Mouse (Mus musculus): ENCODE measurements around the gene Fndc9.

The Fndc9 gene

DNA sequence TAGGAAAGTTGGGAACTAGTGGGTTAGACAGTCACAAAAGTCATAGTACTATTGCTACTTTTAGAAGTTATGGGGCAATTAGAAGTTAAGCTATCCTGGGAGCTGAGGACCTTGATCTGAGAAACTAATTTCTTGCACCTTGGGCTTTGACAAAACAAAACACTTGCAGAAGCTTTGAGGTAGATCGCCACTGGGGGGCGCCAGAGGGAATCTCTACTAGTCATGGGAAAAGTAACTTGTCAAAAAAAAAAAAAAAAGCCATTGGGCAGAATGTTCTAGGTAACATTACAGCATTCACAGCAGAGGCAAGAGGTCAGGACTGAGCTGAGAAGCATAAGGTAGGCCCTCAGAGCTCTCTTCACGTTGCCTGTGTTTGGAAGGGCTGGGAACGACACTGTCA lies 1.6 kb downstream of the Fndc9 start:
- peak; percentile 88 for DNase-seq

DNA sequence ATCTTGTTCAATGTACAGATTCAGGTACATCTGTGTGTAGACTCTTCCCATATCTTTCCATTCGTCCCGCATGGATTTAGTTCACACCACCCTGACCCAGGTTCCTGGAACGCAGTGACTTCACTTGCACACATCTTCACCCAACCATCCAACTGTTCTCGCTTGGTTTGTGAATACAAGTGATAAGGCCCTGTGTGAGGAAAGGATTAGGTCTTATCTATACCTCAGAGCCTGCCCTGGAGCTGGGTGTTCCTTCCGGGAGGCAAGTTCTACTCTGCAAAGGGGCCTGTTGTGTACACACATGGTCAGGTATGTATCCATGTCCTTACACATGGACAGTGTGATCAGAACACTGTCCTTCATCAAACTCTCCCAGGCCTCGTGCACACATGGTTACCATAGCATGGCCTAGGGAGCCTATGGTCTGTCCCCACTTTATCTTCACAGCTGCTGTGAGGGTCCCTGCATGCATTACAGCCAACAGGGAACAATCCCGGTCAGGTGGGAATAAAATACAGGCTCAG lies 5.9 kb downstream of the Fndc9 start:
- peak; percentile 77 for DNase-seq

DNA sequence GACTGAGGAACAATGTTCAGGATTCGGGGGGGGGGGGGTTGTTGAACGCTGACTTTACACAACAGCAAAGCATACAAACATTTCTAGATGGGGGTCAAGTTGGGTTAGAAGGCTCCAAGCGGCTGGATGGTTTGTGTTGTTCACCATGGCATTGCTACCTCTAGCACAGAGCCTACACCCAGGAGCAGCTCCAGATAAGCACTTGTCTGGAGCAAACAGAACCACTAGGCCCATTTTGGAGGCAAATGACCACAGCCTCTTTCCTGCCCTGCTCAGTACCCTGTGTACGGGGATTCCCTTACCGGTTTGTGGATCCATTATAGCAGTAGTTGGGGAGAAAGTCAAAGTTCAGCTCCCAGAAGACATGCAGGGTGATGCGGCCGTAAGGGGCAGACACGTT lies 6.7 kb downstream of the Fndc9 start:
- peak; percentile 36 for DNase-seq

DNA sequence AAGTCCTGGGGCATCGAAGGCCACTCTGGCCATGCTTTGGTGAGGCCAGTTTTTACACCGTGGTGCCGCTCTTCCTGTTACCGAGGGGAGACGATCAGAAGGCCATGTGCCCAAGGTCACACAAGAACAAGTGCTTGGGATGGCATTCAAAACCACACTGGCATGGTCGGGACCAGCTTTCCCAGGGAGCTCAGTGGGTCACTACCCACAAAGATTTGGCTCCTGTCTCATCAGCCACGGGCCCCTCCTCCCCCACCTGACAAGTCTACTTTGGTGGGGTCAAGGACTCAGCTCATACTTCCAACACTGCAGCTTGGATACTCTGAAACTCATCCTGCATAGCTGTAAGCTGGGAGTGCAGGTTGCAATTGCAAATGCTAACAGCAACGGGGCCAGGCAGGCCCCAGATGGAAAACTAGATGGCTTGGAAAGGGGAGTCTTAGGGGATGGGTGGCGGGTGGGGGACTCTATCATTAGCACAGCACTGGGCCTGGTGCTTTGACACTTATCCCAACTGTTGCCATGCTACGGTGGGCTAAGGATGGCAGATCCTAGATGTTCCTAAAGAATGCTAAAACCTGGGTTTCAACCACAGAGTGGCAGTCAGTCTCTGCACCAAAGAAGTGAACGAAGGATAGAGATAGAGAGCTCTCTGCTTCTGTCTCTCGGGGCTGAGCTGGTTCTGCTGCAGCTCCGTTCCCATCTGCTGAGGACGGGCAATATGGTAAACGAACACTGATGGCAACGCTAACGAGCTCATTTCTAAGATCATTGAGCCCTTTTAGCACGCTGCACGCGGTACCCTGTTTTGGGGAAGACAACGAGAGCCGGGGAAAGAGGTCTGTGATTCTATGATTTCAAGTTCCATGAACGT lies 9.6 kb downstream of the Fndc9 start:
- DNase-seq: no peak

DNA sequence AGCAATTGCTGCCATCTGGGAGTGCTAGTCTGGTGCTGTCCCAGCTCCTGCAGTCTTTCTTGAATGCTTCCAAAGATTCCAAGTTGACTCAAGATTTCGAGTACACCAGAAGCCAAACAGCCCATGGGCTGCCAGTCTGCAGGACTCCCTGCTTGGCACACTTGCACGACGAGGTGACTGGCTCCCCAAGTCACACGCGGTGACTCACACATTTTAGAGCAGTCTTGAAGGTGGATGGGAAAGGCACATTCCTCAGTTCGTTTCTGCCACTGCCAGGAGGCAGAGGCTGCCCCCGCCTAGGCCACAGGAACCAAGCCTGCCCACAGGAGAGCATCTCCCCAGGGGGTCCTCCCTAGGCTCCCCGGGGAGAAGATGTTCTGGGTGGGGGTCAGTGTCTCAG lies 10.6 kb downstream of the Fndc9 start:
- no peak for DNase-seq

DNA sequence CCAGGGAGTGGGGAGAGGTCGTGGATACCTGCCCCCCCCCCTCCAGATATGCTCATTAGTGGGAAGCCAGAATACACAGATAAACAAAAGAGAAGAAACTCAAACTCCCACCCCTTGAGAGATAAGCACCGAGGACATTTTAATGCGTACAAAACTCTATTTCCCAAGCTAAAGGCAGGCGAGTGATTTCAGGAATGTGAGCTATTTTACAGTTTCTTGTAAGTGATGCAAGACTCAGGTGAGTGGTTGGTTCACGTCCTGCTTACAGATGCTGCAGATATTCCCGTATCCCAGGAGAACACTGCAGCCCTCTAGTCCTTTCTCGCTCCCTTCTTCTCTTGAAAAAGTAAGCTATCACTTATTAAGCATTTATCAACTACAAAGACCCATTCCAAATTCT lies 11.1 kb downstream of the Fndc9 start:
- no peak for DNase-seq

DNA sequence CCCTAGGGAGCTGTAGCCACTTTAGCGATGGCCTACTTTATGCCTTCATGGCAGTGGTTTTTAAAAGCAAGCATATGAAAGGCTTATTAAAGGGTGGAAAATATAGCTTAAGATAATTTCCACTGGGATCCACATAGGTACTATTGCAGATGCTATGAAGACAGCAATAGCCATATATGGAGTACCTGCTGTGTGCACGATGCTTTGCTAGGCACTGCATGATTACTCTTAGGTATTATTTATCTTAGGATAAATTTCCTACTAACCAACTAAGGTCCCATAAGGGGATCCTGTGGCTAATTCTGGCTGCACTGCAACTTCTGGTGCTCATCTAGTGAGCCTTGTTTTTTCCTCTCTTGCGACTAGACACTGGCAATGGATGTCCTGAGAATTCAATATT lies 13.0 kb downstream of the Fndc9 start:
- no peak for DNase-seq

DNA sequence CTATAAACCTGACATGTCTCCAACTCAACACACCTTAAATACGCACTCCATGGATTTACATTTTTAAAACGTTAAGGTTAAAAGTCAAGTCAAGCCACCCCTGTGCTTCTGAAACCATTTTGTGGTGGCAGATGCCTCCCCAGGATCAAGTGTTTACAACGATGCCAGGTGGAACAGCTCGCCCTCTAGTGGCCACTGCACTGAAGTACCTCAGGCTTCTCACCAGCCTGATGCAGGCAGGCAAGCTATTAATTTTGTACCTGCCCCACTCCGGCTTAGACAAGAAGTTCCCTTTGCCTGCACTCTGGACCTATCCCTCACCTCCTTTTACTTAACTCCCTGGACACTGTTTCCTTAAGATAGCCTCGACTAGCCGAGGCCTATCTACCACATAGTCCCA lies 16.7 kb downstream of the Fndc9 start:
- peak; percentile 79 for DNase-seq

DNA sequence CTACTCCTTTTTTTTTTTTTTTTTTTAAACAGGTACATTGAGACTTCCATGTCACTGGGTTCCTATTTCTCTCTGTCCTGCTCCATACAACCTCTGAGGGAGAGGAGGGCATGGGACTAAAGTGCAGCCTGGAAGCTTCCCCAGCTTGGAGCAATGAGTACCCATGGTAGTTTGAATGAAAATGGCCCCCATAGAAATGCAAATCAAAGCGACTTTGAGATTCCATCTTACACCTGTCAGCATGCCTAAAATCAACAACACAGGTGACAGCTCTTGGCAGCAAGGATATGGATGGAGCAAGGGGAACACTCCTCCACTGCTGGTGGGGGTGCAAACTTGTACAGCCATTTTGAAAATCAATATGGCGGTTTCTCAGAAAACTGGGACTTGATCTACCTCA lies 20.0 kb downstream of the Fndc9 start:
- DNase-seq: no peak

DNA sequence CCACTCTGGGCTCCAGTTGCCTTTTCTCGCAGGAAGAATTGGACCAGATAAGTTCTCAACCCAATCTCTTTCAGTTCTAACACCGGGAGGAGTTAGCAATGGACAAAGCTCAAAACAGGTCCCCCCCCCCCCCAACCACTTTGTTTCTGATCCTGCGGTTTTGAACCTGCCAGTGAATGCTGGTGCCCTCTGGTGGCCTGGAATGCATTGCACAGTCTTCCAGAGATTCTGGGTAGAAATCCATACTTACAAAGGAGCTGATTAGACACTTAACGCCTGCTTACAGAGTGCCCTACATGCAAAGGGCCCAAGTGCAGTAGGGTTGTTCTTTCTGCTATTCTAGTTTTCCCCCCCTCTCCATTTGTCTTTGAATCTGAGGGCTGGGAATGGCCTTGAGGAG lies 22.9 kb downstream of the Fndc9 start:
- peak; percentile 19 for DNase-seq

DNA sequence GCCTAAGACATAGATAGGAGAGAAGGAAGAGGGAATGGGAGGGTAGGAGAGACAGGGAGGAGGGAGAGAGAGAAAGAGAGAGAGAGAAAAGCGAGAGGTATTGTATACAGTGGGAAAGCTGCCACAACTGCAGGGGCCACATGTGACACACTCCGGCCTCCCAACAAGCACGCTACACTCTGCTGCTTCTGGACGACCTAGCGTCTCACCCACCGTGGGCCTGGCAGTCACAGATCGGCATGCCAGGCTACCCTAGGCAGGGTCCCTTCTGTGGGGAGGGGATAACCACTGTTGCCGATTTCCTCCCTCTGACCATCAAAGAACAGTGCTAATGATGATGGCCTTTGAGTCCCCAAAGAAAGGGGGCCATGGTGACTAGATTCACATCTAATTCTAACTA lies 23.4 kb downstream of the Fndc9 start:
- DNase-seq: no peak

DNA sequence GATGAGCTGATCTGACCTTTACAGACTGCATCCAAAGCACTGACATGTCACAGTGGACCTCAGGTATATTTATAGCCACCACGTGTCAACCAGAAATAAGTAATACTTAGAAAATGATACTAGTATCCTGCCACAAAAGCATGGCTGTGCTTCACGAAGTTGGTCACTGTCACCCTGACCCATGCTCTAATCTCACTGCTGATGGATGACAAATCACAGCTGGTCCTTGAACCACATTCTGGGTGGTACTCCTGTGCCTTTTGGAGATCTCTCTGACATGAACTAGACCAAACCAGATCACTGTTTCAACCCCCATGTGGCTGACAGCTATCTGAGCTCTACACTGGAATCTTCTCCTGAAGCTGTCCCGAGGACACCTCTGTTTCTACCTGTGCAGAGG lies 27.5 kb downstream of the Fndc9 start:
- DNase-seq: no peak

DNA sequence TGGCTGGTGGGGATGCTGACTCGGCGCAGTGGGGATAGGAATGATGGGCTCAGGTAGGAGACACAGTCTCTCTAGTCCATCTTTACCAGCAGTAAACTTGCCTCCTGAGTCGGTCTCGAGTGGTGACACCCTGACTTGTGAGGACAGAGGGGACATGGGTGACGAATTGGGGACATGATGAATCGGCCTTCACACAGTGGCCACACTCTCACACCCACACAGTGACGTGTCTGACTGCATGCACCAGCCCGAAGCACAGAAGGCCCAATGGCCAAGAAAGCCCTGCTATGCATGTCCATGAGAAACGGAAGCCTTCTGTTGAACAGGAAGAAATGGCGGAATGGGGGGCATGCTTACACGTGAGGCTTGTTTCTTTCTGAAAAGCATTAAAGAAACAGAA lies 28.0 kb downstream of the Fndc9 start:
- no peak for DNase-seq

DNA sequence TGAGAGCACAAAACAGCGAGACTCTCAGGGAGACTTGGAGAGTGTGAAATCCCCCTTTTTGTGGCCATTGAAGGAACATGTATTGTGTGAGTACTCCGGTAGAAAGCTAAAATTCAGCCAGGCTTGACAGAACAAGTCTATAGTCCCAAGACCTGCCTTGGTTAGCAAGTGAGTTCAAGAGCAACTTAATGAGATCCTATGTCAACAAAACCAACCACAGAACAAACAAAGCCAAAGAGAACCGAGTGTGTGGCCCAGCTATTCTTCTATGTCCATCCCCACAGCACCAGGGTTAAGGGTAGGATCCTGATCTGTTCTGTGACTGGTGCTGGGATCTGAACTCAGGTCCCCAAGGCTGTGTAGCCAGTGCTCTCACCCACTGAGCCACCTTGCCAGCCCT lies 29.3 kb downstream of the Fndc9 start:
- DNase-seq: no peak

DNA sequence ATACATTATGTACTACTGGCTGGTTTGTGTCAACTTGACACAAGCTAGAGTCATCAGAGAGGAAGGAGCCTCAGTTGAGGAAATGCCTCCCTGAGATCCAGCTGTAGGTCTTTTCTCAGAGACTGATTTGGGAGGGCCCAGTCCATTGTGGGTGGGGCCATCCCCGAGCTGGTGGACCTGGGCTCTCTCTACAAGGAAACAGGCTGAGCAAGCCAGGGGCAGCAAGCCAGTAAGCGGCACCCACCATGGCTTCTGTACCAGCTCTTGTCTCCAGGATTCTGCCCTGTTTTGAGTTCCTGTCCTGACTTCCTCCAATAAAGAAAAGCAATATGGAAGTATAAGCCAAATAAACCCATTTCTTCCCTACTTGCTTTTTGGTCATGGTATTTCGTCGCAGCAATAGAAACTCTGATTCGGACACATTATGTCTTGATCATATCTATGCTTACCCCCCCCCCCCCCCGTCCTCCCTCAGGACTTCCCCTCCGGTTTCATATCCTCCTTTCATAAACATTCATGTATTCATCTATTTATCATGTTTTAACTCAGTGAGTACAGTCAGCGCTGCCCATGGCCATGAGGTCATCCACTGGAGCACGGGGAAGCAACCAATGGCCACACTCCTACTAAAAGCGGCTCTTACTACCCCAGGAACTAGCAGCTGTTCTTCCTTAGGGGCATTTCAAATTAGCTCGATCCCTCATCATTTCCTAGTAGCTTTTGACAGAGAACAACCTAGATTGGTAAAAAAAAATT lies 29.9 kb downstream of the Fndc9 start:
- DNase-seq: no peak

DNA sequence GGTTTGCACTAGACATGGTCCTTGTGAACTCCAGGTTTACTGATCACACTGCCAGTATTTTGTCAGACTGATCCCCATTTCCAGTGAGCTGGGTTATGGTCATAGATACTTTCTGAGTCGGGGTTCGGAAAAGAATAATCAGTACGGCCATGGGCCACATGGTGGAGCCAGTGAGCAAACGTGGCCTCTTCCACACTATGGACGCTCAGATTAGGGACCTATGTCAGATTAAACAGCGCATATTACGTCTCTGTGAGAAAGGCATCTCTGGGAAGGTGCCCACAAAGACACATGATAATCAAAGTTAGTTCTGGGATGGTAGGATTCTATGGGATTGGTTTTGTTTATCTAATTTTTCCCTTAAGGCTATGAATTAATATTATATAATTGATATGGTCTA lies 33.7 kb downstream of the Fndc9 start:
- DNase-seq: peak; percentile 50

DNA sequence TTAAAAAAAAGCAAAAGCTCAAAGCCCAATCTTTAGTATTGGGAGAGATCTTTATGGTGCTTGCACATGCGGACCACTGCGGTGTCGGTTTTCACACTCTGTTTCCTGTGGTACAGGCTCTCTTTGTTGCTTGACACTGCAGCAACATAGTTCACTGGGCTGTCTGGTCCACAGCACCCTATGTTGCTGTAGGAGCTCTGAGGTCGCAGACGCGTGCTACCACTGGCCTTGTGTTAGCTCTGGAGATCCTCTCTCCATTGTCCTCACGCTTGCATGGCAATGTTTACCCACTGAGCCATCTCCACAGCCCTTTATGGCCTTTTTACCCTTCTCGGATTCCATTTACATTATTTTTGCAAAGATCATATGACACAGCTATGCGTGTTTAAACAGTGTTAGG lies 34.1 kb downstream of the Fndc9 start:
- no peak for DNase-seq

DNA sequence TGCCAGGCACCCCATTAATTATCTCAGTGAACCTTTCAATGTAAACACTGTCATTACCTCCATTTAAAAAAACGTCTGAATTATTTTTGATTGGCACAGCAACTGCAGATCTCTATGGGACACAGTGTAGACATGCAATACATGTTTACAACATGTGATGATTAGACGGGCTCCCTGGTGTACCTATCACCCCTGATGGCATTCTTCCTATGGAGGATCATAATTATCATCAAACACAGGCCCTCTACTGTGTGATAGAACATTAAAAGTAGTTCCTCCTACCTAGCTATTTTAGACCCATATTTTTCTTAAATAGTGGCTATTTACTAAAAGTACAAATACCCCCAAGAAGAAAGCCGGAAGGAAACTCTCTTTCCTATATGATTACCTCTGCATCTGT lies 34.6 kb downstream of the Fndc9 start:
- no peak for DNase-seq

DNA sequence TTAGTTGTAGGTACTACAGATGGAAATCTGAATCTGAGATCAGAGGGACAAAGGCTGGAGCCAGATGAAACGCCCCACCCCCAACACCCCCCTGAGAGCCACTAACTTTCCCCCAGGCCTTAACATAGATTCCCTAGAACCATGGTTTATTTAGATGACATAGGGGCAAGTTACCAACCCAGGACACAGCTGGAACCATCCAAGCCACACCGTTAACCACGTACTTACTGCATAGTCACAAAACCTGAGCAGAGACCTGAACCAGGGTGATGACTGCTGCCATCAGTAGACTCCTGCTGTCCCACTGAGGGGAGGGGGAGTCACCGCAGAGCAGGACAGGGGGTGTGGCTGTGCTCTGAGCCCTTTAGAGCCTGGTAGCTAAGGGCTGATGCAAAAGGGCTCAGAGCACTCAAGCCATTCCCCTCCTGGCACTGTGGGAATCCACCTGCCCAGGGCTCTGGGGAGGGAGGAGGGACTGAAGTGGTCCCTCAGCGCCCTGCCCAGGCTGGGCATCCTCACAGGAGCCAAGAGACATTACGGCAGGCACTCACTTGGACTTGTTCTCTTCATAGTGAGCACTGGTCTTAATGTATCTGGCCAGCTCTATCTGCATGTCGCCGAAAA lies 36.8 kb downstream of the Fndc9 start:
- DNase-seq: no peak

DNA sequence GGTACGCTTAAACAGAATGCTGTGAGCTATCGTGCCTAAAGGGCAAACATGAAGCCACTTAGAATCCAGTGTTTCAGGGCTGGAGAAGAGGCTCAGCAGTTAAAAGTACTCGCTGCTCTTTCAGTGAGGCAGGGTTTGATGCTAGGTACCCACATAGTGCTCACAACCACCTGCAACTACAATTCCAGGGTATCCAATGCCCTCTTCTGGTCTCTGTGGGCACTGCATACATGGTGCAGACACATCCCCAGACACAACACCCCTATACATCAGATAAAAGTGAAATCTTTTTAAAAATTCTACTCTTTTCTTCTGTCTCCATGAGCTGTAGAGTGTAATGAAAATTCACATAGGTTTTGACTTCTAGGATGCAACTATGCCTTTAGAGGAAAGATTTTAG lies 38.6 kb downstream of the Fndc9 start:
- no peak for DNase-seq

DNA sequence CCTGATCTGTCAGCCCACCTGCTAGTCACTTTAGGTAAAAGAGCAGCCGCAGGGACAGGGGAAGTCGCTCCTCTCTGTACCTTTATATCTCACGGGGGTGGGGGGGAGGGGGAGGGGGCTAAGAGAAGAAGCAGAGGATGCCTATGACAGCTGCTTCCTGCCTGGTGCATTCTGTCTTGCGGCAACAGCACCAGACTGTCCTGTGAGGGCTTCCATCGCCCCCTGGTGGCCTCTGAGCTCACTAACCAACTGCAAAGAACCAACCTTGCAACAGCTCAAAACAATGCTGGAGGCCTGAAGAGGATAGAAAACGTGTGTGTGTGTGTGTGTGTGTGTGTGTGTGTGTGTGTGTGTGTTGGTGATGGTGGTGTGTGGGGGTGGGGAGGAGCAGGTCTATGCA lies 40.0 kb downstream of the Fndc9 start:
- DNase-seq: peak; percentile 78

DNA sequence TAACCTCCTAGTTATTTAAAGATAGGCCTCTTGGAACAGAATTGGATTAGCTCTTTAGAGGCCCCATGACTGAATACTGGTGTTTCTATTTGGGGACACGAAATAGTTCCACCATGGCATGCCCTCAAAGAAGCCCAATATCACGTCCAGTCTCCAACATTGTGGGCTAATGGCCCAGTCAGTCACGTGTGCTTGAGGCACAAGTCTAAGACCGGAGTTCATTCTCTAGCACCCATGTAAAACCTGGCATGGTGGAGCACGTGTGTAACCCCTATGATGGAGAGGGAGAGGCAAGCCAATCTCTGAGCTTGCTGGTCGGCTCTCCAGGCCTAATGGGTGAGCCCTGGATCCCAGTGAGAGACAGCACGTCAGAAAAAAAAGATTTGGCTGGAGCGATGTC lies 40.8 kb downstream of the Fndc9 start:
- no peak for DNase-seq

DNA sequence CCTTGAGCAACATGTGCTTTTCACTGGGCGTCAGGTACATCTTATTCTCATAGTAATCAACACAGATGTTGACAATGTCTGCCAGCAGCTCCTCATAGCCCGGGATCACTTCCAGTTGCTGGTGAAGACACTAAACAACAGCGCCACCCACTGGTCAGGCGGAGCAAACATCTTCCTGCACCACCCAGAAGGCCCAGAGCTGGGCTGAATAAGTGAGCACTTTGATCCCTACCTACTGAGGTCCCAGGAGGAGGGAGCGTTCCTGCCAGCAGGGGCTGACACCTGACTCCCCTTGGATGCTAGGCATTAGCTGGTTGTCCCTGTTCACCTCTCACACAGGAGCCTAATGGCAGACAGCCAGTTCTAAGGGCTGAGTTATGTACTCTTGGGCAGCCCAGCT lies 41.4 kb downstream of the Fndc9 start:
- peak; percentile 57 for DNase-seq

DNA sequence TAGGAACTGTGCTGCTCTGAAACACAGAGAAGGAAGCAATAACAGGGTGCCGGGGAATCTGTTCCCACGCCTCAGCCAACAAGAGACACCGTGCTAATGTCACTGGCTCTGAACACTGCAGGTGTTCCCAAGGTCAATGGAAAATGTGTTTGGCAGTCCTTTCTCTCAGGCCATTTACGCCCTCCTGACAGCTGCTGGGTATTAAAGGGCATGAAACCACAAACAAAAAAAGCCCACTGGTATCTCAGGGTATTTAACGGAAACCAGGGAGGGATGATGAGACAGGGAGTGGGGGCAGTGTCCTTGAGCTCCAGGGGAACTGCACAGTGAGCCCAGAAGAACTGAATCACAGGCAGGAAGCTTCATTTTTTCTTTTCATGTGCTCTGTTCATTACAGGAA lies 42.8 kb downstream of the Fndc9 start:
- no peak for DNase-seq

All from liver (tissue).